Mouse (Mus musculus): ENCODE data around the gene Trmt10c.
"Not testable (repeated sequence)": the region's sequence is repeated elsewhere in the genome, so short reads cannot be mapped to it uniquely, and the experiment has no call there.

Trmt10c gene

DNA sequence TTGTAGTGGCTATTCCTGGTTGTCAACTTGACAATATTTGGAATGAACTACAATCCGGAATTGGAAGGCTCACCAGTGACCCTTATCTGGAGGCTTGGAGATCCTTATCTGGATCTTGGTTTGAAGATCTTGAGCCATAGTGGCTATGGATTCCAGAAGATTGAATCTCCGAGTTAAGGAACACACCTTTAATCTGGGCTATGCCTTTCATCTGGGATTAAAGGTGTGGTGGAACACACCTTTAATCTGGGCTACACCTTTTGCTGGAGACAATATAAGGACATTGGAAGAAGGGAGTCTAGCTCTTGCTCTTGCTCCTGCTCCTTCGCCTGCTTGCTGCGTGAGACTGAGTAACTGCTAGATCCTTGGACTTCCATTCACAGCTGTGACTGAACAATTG lies 10.4 kb upstream of the Trmt10c start, which contains the start of gene Senp7:
Gene Senp7 (plus strand): TSS at position 301 of the 400 bp plus-strand sequence.
- ATAC-seq (ENCODE audit: low TSS enrichment) = not testable (repeated sequence)

DNA sequence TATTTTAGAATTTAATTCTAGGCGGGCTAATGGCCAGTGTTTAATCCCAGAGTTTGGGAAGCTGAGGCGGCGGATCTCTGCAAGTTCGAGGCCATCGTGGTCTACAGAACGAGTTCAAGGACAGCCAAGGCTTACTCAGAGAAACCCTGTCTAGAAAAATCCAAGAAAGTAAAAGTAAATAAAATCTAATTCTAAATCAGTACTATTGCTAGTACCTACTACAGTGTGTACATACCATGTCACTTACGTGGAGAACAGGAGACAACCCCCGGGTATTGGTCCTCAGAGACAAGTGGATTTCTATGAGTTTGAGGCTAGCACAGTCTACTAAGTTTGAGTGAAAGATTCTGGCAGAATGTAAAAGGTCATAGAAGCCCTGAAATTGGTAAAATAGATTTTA lies 471 bp upstream of the Trmt10c start:
- no peak; the same call in 1 of the 2 replicates for ATAC-seq (ENCODE audit: low TSS enrichment)

DNA sequence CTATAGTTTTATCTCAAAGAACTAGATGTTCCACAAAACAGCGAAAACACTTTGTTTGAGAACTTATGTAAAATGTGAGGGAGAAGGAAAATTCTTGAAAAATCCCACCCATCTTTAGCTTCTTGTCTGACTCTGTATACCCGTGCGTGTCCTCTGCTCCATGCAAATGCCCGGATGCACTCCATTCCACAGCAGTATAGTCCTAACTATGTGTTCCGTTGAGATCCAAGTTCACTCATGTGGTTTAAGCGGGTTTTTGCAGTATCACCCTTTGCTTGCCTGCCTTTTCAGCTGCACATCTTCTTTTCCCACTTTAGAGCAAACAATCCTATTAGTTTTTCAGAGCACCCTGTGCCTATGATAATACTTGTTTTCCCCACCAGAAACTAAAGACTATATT lies 1.1 kb downstream of the Trmt10c start:
- ATAC-seq (ENCODE audit: low TSS enrichment) = no peak

DNA sequence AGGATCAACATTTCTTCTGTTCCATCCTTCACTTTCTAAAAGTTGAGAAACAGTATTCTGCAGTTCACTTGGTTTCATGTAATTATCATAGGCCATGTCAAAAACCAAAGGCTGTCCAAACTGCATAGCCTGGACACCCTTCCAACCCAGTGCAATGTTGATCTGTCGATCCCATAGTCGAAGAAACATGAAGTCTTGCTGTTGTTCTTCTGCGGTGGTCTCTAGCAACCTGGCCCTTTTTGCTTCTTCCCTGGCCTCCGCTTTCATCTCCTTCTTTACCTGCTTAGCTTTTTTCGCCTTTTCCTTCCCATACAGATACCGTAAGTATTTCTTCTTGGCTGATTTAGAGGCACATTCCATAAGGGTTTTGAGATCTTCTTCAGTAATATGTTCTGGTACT lies 3.1 kb downstream of the Trmt10c start:
- no peak for ATAC-seq (ENCODE audit: low TSS enrichment)

DNA sequence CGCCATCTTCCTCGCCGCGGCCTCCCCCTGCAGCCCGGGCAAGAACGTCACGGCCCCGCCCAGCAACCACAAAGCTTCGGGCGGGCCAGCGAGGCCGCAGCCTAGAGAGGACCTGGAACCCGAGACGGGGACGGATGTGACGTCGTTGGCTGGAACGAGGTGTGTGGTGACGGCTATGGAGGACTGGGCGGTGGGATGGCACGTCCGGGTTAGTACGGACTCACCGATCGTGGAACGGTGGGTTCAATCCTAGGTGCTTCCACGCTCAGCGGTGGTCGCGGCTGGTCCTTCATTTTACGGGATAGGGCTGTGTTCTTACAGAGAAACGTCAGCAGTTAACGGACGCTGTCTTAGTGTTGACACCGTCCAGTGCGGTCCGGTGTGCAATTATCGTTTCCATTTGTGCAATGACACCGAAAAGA lies 7.9 kb downstream of the Trmt10c start, which contains the start of gene Pcnp:
Gene Pcnp (minus strand): TSS at position 79 of the 422 bp plus-strand sequence.
- ATAC-seq (ENCODE audit: low TSS enrichment) = peak; percentile 98

DNA sequence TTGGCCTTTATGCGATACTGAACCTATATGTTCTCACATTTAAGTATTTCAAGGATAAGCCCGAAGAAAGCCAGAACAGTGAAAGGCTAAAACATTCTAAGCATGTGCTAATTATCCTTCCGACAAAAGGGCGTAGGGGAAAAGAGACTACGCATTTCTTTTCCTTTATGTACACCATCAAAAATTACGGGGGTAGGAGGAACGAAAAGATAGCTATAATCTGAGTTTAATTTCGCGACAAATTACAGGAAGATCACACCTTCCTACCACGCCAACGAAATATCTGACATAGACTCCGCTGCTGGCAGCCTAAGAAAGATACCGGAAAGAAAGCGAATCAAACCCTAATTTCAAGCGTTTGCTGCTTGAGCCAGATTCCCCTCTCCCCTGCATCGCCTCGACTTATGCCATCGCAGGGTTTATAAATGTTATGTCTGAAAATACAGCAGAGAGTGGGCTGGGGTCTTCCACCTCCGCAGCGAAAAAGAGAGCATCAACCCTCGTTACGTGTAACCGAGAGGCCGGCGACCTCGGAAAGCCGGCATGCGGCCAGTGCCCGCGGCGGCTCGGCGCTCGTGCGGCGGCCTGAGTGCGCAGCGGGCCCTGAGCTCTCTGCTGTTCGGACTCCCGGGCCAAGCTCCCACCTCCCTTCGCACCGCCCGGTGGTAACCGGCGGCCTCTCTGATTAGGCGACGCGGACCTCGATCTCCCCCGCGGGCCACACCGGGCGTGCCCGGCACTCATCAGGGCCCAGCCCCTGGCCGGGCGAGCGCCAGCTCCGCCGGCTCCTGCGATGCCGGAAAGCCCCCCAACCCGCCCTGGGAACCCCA lies 8.7 kb downstream of the Trmt10c start:
- peak; percentile 62 for ATAC-seq (ENCODE audit: low TSS enrichment)

DNA sequence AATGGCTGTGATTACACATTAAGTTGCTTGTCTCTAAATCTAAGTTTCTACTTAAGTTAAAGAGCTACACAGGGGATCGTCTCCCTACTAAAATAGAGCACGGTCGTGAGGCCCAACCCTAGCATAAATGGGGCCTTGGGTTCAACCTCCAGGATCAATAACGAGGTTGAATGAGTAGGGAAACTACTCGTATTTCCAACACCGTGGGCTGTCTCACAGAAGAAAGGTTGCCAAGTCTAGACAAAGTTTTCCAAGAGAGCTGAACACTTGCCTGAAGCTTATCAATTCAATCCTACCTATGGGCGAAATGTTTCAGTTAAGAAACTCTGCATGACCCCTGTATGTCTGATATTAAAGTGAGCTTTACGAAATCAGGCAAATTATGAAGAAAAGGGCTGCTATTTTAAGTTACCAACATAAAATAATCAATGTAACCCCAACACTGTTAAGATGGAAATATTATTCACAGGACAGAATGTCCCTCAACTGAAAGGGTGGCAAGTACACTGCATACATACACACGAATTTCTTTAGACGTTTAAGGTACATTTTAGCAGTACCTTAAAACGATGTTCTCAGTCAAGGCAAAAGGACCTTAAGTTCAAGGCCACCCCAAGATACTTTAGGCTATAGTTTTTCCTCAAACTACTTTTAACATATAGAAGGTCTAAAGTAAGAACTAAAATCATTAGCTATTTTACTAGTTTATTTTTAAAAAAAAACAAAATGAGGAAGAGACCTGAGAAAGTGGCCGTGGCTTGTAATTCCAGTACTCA lies 9.6 kb downstream of the Trmt10c start:
- ATAC-seq (ENCODE audit: low TSS enrichment) = no peak

DNA sequence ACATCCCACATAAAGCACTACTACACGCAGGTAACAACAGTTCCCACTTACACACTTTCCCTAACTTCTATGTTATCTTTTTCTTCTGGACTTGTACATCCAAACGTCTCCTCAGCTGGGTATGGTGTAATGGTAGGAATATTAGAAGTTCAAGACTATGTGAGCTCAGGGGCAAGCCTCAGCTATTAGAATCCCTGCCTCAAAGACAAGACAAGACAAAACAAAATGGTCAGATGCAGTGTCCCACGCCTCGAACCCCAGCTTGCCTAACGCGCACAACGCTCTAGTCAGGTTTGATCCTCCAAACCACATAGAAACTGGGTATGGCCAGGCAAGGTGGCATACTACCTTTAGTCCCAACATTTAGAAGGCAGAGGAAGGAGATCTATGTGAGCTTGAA lies 18.0 kb downstream of the Trmt10c start:
- no peak for ATAC-seq (ENCODE audit: low TSS enrichment)

DNA sequence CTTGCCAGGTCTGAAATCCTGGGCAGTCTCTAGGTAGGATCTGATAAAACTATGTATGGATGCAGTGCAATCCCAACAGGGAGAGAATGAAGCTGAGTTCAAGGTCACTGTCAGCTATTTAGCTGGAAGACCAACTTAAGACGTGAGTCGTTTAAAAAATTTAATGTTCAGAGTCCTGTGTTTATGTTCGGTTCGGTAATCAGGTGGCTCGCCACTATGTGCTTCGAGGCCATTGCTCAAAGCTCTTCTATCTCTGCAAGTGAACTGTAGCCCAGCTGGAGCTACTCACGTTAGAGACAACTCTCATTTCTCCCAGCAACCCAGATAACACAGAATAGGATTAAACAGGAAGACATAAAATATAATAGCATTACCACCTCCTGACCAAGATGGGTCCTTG lies 23.5 kb downstream of the Trmt10c start:
- no peak for ATAC-seq (ENCODE audit: low TSS enrichment)

DNA sequence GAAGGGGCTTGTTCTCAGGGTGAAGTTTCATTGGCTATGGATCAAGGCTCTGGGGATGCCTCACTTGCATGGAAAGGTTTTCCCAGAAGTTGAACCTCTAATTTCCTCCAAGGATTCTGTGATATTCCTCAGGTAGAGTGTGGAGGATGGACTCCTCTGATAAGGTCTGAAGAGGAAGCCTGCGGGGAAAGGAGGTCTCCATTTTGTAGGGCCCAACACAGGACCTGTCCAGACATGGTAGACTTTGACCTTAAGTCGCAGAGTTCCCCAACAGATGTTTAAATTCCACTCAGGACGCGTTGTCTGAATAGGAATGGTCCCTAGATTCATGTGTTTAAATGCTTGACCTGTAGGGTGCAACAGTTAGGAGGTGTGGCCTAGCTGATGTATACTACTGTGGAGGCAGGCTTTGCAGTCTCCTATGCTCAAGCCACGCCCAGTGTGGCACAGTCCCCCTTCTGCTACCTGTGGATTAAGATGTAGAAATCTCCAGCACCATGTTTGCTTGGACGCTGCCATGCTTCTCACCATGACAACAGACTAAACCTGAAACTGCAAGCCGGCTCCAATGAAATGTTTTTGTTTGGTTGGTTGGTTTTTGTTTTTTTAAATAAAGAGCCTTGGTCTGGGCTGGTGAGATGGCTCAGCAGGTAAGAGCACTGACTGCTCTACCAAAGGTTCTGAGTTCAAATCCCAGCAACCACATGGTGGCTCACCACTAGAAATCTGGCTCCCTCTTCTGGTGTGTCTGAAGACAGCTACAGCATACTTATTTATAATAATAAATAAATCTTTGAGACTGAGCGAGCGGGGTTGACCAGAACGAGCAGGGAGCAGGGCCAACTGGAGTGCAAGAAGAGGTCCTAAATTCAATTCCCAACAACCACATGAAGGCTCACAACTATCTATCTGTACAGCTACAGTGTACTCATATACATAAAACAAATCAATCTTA lies 24.6 kb downstream of the Trmt10c start:
- ATAC-seq (ENCODE audit: low TSS enrichment) = no peak

DNA sequence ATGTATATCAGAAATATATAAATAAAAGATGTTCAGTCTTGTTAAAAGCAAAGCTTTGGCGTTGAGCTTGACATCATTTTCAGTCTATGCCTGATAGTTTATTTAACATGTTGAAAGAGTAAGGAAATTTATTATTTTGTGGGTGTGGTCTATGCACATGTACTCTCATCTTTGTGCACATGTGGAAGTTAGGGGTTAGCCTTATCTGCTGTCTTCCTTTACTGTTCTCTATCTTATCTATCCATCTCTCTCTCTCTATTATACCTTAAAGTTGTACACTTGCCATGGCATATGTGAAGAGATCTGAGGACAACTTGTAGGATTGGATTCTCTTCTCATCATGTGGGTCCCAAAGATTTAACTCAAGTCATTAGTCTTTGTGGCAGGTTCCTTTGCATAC lies 28.8 kb downstream of the Trmt10c start:
- no peak for ATAC-seq (ENCODE audit: low TSS enrichment)

DNA sequence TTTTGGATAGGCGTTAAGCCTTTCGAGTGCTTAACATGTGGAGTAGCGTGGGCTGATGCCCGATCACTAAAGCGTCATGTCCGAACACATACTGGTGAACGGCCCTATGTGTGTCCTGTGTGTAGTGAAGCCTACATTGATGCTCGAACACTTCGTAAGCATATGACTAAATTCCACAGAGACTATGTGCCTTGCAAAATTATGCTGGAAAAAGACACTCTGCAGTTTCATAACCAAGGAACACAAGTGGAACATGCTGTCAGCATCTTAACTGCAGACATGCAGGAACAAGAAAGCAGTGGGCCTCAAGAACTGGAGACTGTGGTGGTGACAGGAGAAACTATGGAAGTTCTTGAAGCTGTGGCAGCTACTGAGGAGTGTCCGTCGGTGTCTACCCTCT lies 30.8 kb downstream of the Trmt10c start:
- ATAC-seq (ENCODE audit: low TSS enrichment) = peak; percentile 79

DNA sequence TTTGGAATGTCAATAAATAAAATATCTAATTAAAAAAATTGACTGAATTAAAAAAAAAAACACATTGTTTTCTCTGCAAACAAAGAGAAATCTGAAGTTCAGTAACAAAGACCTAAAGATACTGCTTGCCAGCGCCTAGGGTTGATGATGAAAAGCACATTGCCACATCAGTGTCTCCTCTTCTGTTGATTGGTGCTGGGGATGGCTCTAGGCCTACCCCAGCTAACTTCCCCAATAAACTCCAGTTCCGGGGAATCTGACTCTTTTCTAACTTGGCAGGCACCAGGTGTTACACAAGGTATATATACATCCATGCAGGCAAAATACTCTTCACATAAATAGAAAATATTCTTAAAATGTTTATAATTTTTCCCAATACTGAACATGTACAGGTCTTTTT lies 43.4 kb downstream of the Trmt10c start:
- no peak for ATAC-seq (ENCODE audit: low TSS enrichment)

DNA sequence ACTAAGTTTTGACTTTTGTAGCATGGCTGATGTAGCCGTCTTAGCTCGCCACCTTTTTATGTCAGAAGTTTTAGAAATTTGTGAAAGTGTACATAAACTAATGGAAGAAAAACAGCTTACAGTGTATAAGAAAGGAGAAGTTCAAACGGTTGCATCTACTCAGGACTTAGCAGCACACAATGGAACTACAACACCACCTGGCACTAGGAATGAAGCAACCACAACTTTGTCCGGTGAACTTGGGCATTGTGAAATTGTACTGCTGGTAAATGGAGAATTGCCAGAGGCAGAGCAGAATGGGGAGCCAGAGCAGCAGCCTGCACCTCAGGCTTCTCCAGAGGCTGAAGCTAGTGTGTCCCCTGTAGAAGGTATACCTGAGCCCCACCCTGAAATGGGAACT lies 47.3 kb downstream of the Trmt10c start:
- ATAC-seq (ENCODE audit: low TSS enrichment) = no peak

DNA sequence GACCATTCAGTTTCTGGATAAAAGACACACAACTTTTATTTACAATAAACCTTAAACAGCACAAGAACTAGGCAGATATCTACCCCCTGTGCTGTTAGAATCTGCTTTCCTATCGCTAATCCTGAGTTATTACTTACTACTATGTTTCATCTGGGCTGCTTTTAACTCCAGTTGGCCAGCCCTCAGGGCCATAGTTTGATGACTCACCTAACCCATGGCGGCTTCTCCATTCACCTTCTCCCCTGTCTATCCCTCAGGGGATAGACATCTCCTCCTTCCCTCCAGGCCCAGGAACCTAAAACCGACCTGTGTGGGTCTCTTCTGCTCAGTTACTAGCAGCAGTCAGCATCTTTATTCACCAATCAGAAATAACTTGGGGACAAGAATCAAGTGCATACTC lies 51.6 kb downstream of the Trmt10c start:
- ATAC-seq (ENCODE audit: low TSS enrichment) = no peak
